25 mouse cellular contexts compared by ENCODE assay signal in genomic region chr10:71533759-71534158, GRCm38 (mm10).
"Had no signal": no experiment of that assay in that cellular context is flagged by ENCODE, and none has a peak within 500 bp of the region (broad histone marks: within the 10 kb centered on the region; RNA-seq: fewer than 3 reads in every experiment).

No protein-coding gene starts in this region.

- H3K4me1 ChIP-seq: heart, embryonic 10.5 days; heart, embryonic 13.5 days; heart, embryonic 15.5 days; hindbrain, embryonic 13.5 days; hindbrain, embryonic 15.5 days; kidney, embryonic 15.5 days; liver, embryonic 12.5 days had no signal

- DNase-seq: gastrocnemius, postnatal 14 days; gastrocnemius, postnatal 36 days; heart, adult 18-20 months; heart, postnatal 14 days; heart, postnatal 36 days; kidney, adult 11 months; kidney, adult 2 months; kidney, adult 9 months; kidney, postnatal 14 days; kidney, postnatal 36 days; layer of hippocampus, postnatal 36 days; left cerebral cortex, postnatal 4 days had no signal

- H3K9me3 ChIP-seq: heart, embryonic 15.5 days; hindbrain, embryonic 13.5 days; hindbrain, embryonic 15.5 days; kidney, embryonic 15.5 days had no signal

- H3K9ac ChIP-seq: heart, embryonic 13.5 days; heart, embryonic 15.5 days; hindbrain, embryonic 13.5 days; hindbrain, embryonic 15.5 days; kidney, embryonic 15.5 days; limb, embryonic 12.5 days; liver, embryonic 12.5 days; liver, embryonic 14.5 days had no signal

- H3K27ac ChIP-seq: heart, embryonic 10.5 days; heart, embryonic 13.5 days; heart, embryonic 15.5 days; hindbrain, embryonic 13.5 days; hindbrain, embryonic 15.5 days; hindbrain, postnatal 0 days; kidney, embryonic 15.5 days; kidney, postnatal 0 days; layer of hippocampus, adult 2 months; limb, embryonic 12.5 days; liver, embryonic 12.5 days; liver, embryonic 14.5 days had no signal

- H3K4me3 ChIP-seq: heart, embryonic 10.5 days; heart, embryonic 13.5 days; heart, embryonic 15.5 days; hindbrain, embryonic 13.5 days; hindbrain, embryonic 15.5 days; kidney, embryonic 15.5 days; layer of hippocampus, adult 2 months; limb, embryonic 12.5 days; liver, embryonic 12.5 days had no signal

- H3K4me2 ChIP-seq: heart, embryonic 13.5 days; heart, embryonic 15.5 days; hindbrain, embryonic 13.5 days; hindbrain, embryonic 15.5 days; kidney, embryonic 15.5 days; limb, embryonic 12.5 days; liver, embryonic 12.5 days had no signal

- ATAC-seq: hindbrain, postnatal 0 days; intestine, embryonic 16.5 days; liver, embryonic 12.5 days had no signal

- H3K27me3 ChIP-seq: heart, embryonic 13.5 days; heart, embryonic 15.5 days; hindbrain, embryonic 13.5 days; hindbrain, embryonic 15.5 days; kidney, embryonic 15.5 days; limb, embryonic 12.5 days; liver, embryonic 12.5 days had no signal

- H3K36me3 ChIP-seq: heart, embryonic 10.5 days; heart, embryonic 13.5 days; heart, embryonic 15.5 days; hindbrain, embryonic 13.5 days; hindbrain, embryonic 15.5 days; kidney, embryonic 15.5 days; limb, embryonic 12.5 days; liver, embryonic 12.5 days had no signal
